Mouse (Mus musculus): Measurements from ENCODE around the gene Trib2.

Trib2 gene

GRCm38 (mm10) chr12:15816740-15817178 is at the start of gene Trib2:
Trib2 (minus strand) TSS chr12:15816922.
- no peak for DNase-seq (ENCODE audit: low read depth, low spot score)

- DNase-seq (ENCODE audit: low read depth, low spot score), result no peak
Observed at GRCm38 (mm10) chr12:15858005-15858404, 41.3 kb upstream of the Trib2 start.

- no peak for DNase-seq (ENCODE audit: low read depth, low spot score)
Observed at GRCm38 (mm10) chr12:15855891-15856290, 39.2 kb upstream of the Trib2 start.

GRCm38 (mm10) chr12:15852781-15853180 is 36.1 kb upstream of the Trib2 start:
- no peak for DNase-seq (ENCODE audit: low read depth, low spot score)

- no peak for DNase-seq (ENCODE audit: low read depth, low spot score)
Observed at GRCm38 (mm10) chr12:15852031-15852430, 35.3 kb upstream of the Trib2 start.

- no peak for DNase-seq (ENCODE audit: low read depth, low spot score)
Observed at GRCm38 (mm10) chr12:15850441-15850895, 33.7 kb upstream of the Trib2 start.

GRCm38 (mm10) chr12:15849861-15850294 is 33.2 kb upstream of the Trib2 start:
- DNase-seq (ENCODE audit: low read depth, low spot score), result no peak

- no peak for DNase-seq (ENCODE audit: low read depth, low spot score)
Observed at GRCm38 (mm10) chr12:15848391-15848790, 31.7 kb upstream of the Trib2 start.

- DNase-seq (ENCODE audit: low read depth, low spot score), result no peak
Observed at GRCm38 (mm10) chr12:15844701-15845100, 28.0 kb upstream of the Trib2 start.

GRCm38 (mm10) chr12:15840864-15841557 is 24.3 kb upstream of the Trib2 start:
- DNase-seq (ENCODE audit: low read depth, low spot score), result no peak

GRCm38 (mm10) chr12:15838201-15838600 is 21.5 kb upstream of the Trib2 start:
- DNase-seq (ENCODE audit: low read depth, low spot score), result no peak

- no peak for DNase-seq (ENCODE audit: low read depth, low spot score)
Observed at GRCm38 (mm10) chr12:15837566-15837965, 20.8 kb upstream of the Trib2 start.

GRCm38 (mm10) chr12:15832674-15833052 is 15.9 kb upstream of the Trib2 start:
- no peak for DNase-seq (ENCODE audit: low read depth, low spot score)

GRCm38 (mm10) chr12:15831941-15832673 is 15.4 kb upstream of the Trib2 start:
- no peak for DNase-seq (ENCODE audit: low read depth, low spot score)

- DNase-seq (ENCODE audit: low read depth, low spot score), result no peak
Observed at GRCm38 (mm10) chr12:15830750-15831149, 14.0 kb upstream of the Trib2 start.

GRCm38 (mm10) chr12:15828815-15829398 is 12.2 kb upstream of the Trib2 start:
- DNase-seq (ENCODE audit: low read depth, low spot score), result no peak

- DNase-seq (ENCODE audit: low read depth, low spot score), result no peak
Observed at GRCm38 (mm10) chr12:15821019-15821418, 4.3 kb upstream of the Trib2 start.

- DNase-seq (ENCODE audit: low read depth, low spot score), result no peak
Observed at GRCm38 (mm10) chr12:15817365-15817764, 643 bp upstream of the Trib2 start.

- DNase-seq (ENCODE audit: low read depth, low spot score), result no peak
Observed at GRCm38 (mm10) chr12:15816254-15816605, 492 bp downstream of the Trib2 start.

GRCm38 (mm10) chr12:15815576-15816253 is 1.0 kb downstream of the Trib2 start:
- no peak for DNase-seq (ENCODE audit: low read depth, low spot score)

- DNase-seq (ENCODE audit: low read depth, low spot score), result no peak
Observed at GRCm38 (mm10) chr12:15815170-15815575, 1.5 kb downstream of the Trib2 start.

All from c-Kit-negative CD71-positive TER-119-positive erythroid progenitor cells, embryonic 14.5 days (primary cell).